Mouse (Mus musculus) small intestine, adult 2 months (tissue): ENCODE data around the gene Bcar1.

Experiments used
- CTCF ChIP-seq: fragments of 200-500 bp; IDR thresholded peaks from 2 replicates; pipeline ENCODE4 v1.5.1; 2012; ENCODE audit warnings: low read depth, mild to moderate bottlenecking, control low read depth, inconsistent platforms, low read length, moderate library complexity, mixed read lengths; ENCODE audit not compliant: insufficient replicate concordance, insufficient read length; ENCODE audit errors: extremely low read depth
- POLR2A ChIP-seq: fragments of 200-500 bp; IDR thresholded peaks from 2 replicates; pipeline ENCODE4 v1.6.1; 2012; ENCODE audit warnings: low read depth, mild to moderate bottlenecking, control low read depth, inconsistent platforms, low read length, moderate library complexity

DNA sequence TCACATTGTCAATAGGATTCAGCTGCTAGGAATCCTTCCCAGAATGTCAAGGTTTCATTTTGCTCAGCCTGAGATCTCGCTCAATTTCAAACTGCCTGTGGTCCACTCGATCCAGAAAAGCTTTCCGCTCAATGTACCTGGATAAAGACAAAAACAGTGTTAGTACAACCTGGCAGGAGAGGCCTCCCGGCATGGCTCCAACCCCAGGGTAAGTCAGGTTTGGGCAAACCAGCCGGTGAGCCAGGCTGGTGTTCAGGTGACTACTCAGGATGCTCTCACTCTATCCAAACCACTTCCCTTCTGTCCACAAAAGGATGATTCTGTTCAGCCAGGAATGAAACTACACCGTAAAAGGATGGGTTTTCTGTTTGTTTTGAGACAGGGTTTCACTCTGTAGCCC is 25.0 kb upstream of the Bcar1 start:
- no peak for TF ChIP-seq POLR2A
- no peak for TF ChIP-seq CTCF
